Mouse (Mus musculus): ENCODE measurements at regions not wholly inside any gene's neighbourhood (a gene's known extent, or its start where the extent isn't known, plus 50 kb on each side); places are given as distances from the start of the nearest gene placed in this dataset.

GRCm38 (mm10) chr10:24485461-24485860 lies 109.8 kb upstream of the Ccn2 start:
- TF ChIP-seq CTCF (conservative IDR thresholded peaks at IDR 0.05; ENCODE audit: low read length) (no peak), NANOG (IDR thresholded peaks at IDR 0.05; ENCODE audit: borderline replicate concordance, low read length) (no peak), POU5F1 (IDR thresholded peaks at IDR 0.05; ENCODE audit: borderline replicate concordance, low read length) (no peak)

All from E14TG2a.4 (cell line).